Mouse (Mus musculus) kidney, embryonic 15.5 days (tissue): Measurements from ENCODE around the gene Srebf2. TPM values are rescaled to one million over a fixed set of nuclear protein-coding genes. Genes with fewer than 3 reads are reported as not detected.

Experiments
- ATAC-seq: fragments of 200-750 bp; cut with Nextera tagmentation; replicated peaks from 2 replicates; pipeline ENCODE4 v1.8.0; 2017; ENCODE audit warnings: moderate TSS enrichment; ENCODE audit not compliant: low FRiP score
- H3K27ac ChIP-seq: fragments of 300-500 bp; sonication (generic); 2 replicates; pipeline ENCODE4 v1.5.1; 2015; ENCODE audit warnings: mild to moderate bottlenecking, inconsistent platforms
- H3K27me3 ChIP-seq: fragments of 300-500 bp; sonication (generic); 2 replicates; pipeline ENCODE4 v1.6.1; 2015; ENCODE audit warnings: inconsistent platforms
- H3K36me3 ChIP-seq: fragments of 300-500 bp; sonication (generic); 2 replicates; pipeline ENCODE4 v1.6.1; 2015; ENCODE audit warnings: inconsistent platforms
- H3K4me1 ChIP-seq: fragments of 300-500 bp; sonication (generic); 2 replicates; pipeline ENCODE4 v1.6.1; 2015; ENCODE audit warnings: inconsistent platforms
- H3K4me2 ChIP-seq: fragments of 300-500 bp; sonication (generic); 2 replicates; pipeline ENCODE4 v1.6.1; 2015; ENCODE audit warnings: moderate library complexity, mild to moderate bottlenecking, inconsistent platforms
- H3K4me3 ChIP-seq: fragments of 300-500 bp; sonication (generic); replicated peaks from 2 replicates; pipeline ENCODE4 v1.5.1; 2015; ENCODE audit warnings: mild to moderate bottlenecking, inconsistent platforms
- H3K9ac ChIP-seq: fragments of 300-500 bp; sonication (generic); 2 replicates; pipeline ENCODE4 v1.6.1; 2015; ENCODE audit warnings: mild to moderate bottlenecking, inconsistent platforms
- H3K9me3 ChIP-seq: fragments of 300-500 bp; sonication (generic); replicated peaks from 2 replicates; pipeline ENCODE4 v1.6.1; 2016; ENCODE audit warnings: inconsistent platforms
- WGBS: fragments of 180-500 bp; shearing (Covaris S2); methylation state at CpG from one replicate; pipeline ENCODE4 v1.1.7; 2015; ENCODE audit warnings: mixed read lengths; 5-methylcytosine and 5-hydroxymethylcytosine counted together
- polyA plus RNA-seq: library from polyadenylated mRNA; unstranded; fragments of >200 nt; fragmentation: Nextera tagmentation; extraction: Ambion mirVana; gene quantifications from 2 replicates; pipeline ENCODE4 v1.2.1, GENCODE M21; 2015

Srebf2 gene
- polyA plus RNA-seq, 1 experiment from 2014 or later: 147 TPM

GRCm38 (mm10) chr15:82167201-82168168 lies 20.5 kb downstream of the Srebf2 start:
- peak overlapping the region; percentile 93 for H3K27ac ChIP-seq
- H3K36me3 ChIP-seq: peaks cover 27% of the 10 kb centered on the region
- peak; percentile 69 for ATAC-seq
- no peaks in the 10 kb centered on the region for H3K27me3 ChIP-seq
- WGBS: 29% methylated on average over 23 of the region's 23 CpGs
- 0 out of 2 replicates have a peak overlapping the region, but pooled peaks have one; percentile 5 for H3K4me3 ChIP-seq
- peaks cover 64% of the 10 kb centered on the region for H3K4me1 ChIP-seq
- 0 out of 2 replicates have a peak overlapping the region, but pooled peaks have one; percentile 4 for H3K9ac ChIP-seq
- no peaks in the 10 kb centered on the region for H3K9me3 ChIP-seq
- peak overlapping the region; percentile 48 for H3K4me2 ChIP-seq

GRCm38 (mm10) chr15:82169671-82170070 lies 22.7 kb downstream of the Srebf2 start:
- Histone ChIP-seq H3K27me3 (no peaks in the 10 kb centered on the region), H3K27ac (no peak overlapping the region), H3K4me3 (no peak overlapping the region), H3K9me3 (no peaks in the 10 kb centered on the region), H3K4me1 (peaks cover 46% of the 10 kb centered on the region), H3K4me2 (no peak overlapping the region), H3K9ac (no peak overlapping the region), H3K36me3 (peaks cover 47% of the 10 kb centered on the region)
- ATAC-seq: no peak
- 72% methylated on average over 5 of the region's 5 CpGs for WGBS

GRCm38 (mm10) chr15:82170437-82171377 lies 23.7 kb downstream of the Srebf2 start:
- no peaks in the 10 kb centered on the region for H3K27me3 ChIP-seq
- H3K4me3 ChIP-seq: no peak overlapping the region
- H3K4me2 ChIP-seq: no peak overlapping the region
- no peak overlapping the region for H3K9ac ChIP-seq
- H3K9me3 ChIP-seq: no peaks in the 10 kb centered on the region
- no peak overlapping the region for H3K27ac ChIP-seq
- ATAC-seq: no peak
- H3K36me3 ChIP-seq: peaks cover 57% of the 10 kb centered on the region
- H3K4me1 ChIP-seq: peaks cover 37% of the 10 kb centered on the region
- WGBS: 74% methylated on average over 36 of the region's 36 CpGs

- Histone ChIP-seq H3K27ac (no peak overlapping the region), H3K27me3 (no peaks in the 10 kb centered on the region), H3K4me1 (peaks cover 18% of the 10 kb centered on the region), H3K9ac (no peak overlapping the region), H3K9me3 (no peaks in the 10 kb centered on the region), H3K4me3 (no peak overlapping the region), H3K4me2 (no peak overlapping the region), H3K36me3 (peaks cover 76% of the 10 kb centered on the region)
- ATAC-seq: no peak
- 80% methylated on average over 8 of the region's 8 CpGs for WGBS
Observed at GRCm38 (mm10) chr15:82172648-82173047, 25.7 kb downstream of the Srebf2 start.

GRCm38 (mm10) chr15:82175091-82175490 lies 28.1 kb downstream of the Srebf2 start:
- Histone ChIP-seq H3K9me3 (no peaks in the 10 kb centered on the region), H3K4me1 (peaks cover 2% of the 10 kb centered on the region; the same call in 1 of the 2 replicates), H3K27me3 (no peaks in the 10 kb centered on the region), H3K4me3 (no peak overlapping the region), H3K9ac (no peak overlapping the region), H3K4me2 (no peak overlapping the region), H3K36me3 (peaks cover 97% of the 10 kb centered on the region), H3K27ac (no peak overlapping the region)
- 94% methylated on average over 9 of the region's 9 CpGs for WGBS
- no peak for ATAC-seq

- ATAC-seq: no peak
Observed at GRCm38 (mm10) chr15:82177743-82178290, 30.8 kb downstream of the Srebf2 start.

GRCm38 (mm10) chr15:82181131-82181530 lies 34.1 kb downstream of the Srebf2 start:
- whole genome bisulfite sequencing: 89% methylated on average over 5 of the region's 5 CpGs
- Histone ChIP-seq H3K36me3 (peaks cover 98% of the 10 kb centered on the region), H3K4me2 (no peak overlapping the region), H3K27me3 (no peaks in the 10 kb centered on the region), H3K27ac (no peak overlapping the region), H3K4me3 (no peak overlapping the region), H3K4me1 (peaks cover 23% of the 10 kb centered on the region), H3K9ac (no peak overlapping the region), H3K9me3 (no peaks in the 10 kb centered on the region; the same call in 1 of the 2 replicates)
- ATAC-seq: no peak

More at GRCm38 (mm10) chr15:82177743-82178290, 30.8 kb downstream of the Srebf2 start:
- Histone ChIP-seq H3K27ac (no peak overlapping the region), H3K4me3 (no peak overlapping the region), H3K9me3 (no peaks in the 10 kb centered on the region; the same call in 1 of the 2 replicates), H3K4me1 (peaks cover 2% of the 10 kb centered on the region; the same call in 1 of the 2 replicates), H3K36me3 (peaks cover 97% of the 10 kb centered on the region), H3K4me2 (no peak overlapping the region), H3K27me3 (no peaks in the 10 kb centered on the region), H3K9ac (no peak overlapping the region)
- WGBS: 52% methylated on average over 7 of the region's 7 CpGs

GRCm38 (mm10) chr15:82182311-82182710 lies 35.3 kb downstream of the Srebf2 start:
- H3K27ac ChIP-seq: no peak overlapping the region
- no peak overlapping the region for H3K4me2 ChIP-seq
- no peak overlapping the region for H3K9ac ChIP-seq
- H3K4me1 ChIP-seq: peaks cover 23% of the 10 kb centered on the region
- ATAC-seq: no peak
- peaks cover 99% of the 10 kb centered on the region for H3K36me3 ChIP-seq
- no peak overlapping the region for H3K4me3 ChIP-seq
- 96% methylated on average over 4 of the region's 4 CpGs for WGBS
- H3K9me3 ChIP-seq: no peaks in the 10 kb centered on the region; the same call in 1 of the 2 replicates
- no peaks in the 10 kb centered on the region for H3K27me3 ChIP-seq

- Histone ChIP-seq H3K4me3 (no peak overlapping the region), H3K36me3 (peaks cover 99% of the 10 kb centered on the region), H3K9me3 (no peaks in the 10 kb centered on the region; the same call in 1 of the 2 replicates), H3K4me2 (no peak overlapping the region), H3K27me3 (no peaks in the 10 kb centered on the region), H3K27ac (peak overlapping the region; percentile 73), H3K9ac (no peak overlapping the region), H3K4me1 (peaks cover 20% of the 10 kb centered on the region)
- WGBS: 62% methylated on average over 10 of the region's 10 CpGs
- ATAC-seq: peak; percentile 33; the same call in 1 of the 2 replicates
Observed at GRCm38 (mm10) chr15:82183596-82183995, 36.6 kb downstream of the Srebf2 start.

- Histone ChIP-seq H3K27me3 (no peaks in the 10 kb centered on the region), H3K4me2 (no peak overlapping the region), H3K36me3 (peaks cover 99% of the 10 kb centered on the region), H3K4me3 (no peak overlapping the region), H3K9me3 (no peaks in the 10 kb centered on the region; the same call in 1 of the 2 replicates), H3K9ac (no peak overlapping the region), H3K27ac (peak overlapping the region; percentile 73), H3K4me1 (peaks cover 20% of the 10 kb centered on the region)
- ATAC-seq: peak; percentile 76
- WGBS: 49% methylated on average over 7 of the region's 7 CpGs
Observed at GRCm38 (mm10) chr15:82184183-82184582, 37.2 kb downstream of the Srebf2 start.

GRCm38 (mm10) chr15:82184656-82185055 lies 37.7 kb downstream of the Srebf2 start:
- no peak overlapping the region for H3K4me2 ChIP-seq
- no peaks in the 10 kb centered on the region; the same call in 1 of the 2 replicates for H3K9me3 ChIP-seq
- peaks cover 20% of the 10 kb centered on the region for H3K4me1 ChIP-seq
- no peak overlapping the region for H3K9ac ChIP-seq
- H3K27me3 ChIP-seq: no peaks in the 10 kb centered on the region
- H3K36me3 ChIP-seq: peaks cover 95% of the 10 kb centered on the region
- ATAC-seq: peak; percentile 10; the same call in 1 of the 2 replicates
- H3K4me3 ChIP-seq: no peak overlapping the region
- 63% methylated on average over 10 of the region's 10 CpGs for WGBS
- peak overlapping the region; percentile 73 for H3K27ac ChIP-seq
